Mouse (Mus musculus): ENCODE results near the gene Tbx4. TPM values are rescaled to one million over a fixed set of nuclear protein-coding genes. Genes with fewer than 3 reads are reported as not detected.

Gene Tbx4
- total and polyA plus RNA-seq, 3 experiments = 0.12 to 0.64 TPM; not detected in 1

- no peaks in the 10 kb centered on the region for H3K9me3 ChIP-seq (replicated peaks; ENCODE audit: insufficient read depth, low read length)
- no peaks in the 10 kb centered on the region for H3K27me3 ChIP-seq (ENCODE audit: control insufficient read depth in 1 of 2, insufficient read depth in 2 of 2, low read length in 2 of 2)
- no peaks in the 10 kb centered on the region for H3K36me3 ChIP-seq (ENCODE audit: control insufficient read depth in 1 of 2, insufficient read depth in 2 of 2, low read length in 2 of 2)
- no peaks in the 10 kb centered on the region for H3K79me2 ChIP-seq (ENCODE audit: control insufficient read depth, insufficient read depth, low read length, poor library complexity)
- H3K4me1 ChIP-seq (ENCODE audit: control insufficient read depth in 1 of 2, insufficient read depth in 2 of 2, low read length in 2 of 2) = peaks cover 4 to 9% of the 10 kb centered on the region in 2 experiments; a peak in 2 of 4 replicates
- H3K4me3 ChIP-seq (ENCODE audit: control insufficient read depth in 1 of 2, insufficient read depth in 1 of 2, low read depth in 2 of 2, low read length in 2 of 2) = no peak overlapping the region
- peak; percentile 68 for DNase-seq (ENCODE audit: low read depth, low spot score)
- TF ChIP-seq USF1 (IDR thresholded peaks at IDR 0.05; ENCODE audit: low read depth, low read length) = no peak
- no peak for TF ChIP-seq E2F4 (IDR thresholded peaks at IDR 0.05; ENCODE audit: borderline replicate concordance, low read depth, low read length)
- TF ChIP-seq MXI1 (IDR thresholded peaks at IDR 0.05; ENCODE audit: low read depth, low read length) = no peak
- no peak for TF ChIP-seq TAL1 (IDR thresholded peaks at IDR 0.05; ENCODE audit: low read length)
- TF ChIP-seq ELF1 (IDR thresholded peaks at IDR 0.05; ENCODE audit: low read depth, low read length) = no peak
- no peak for TF ChIP-seq RCOR1 (IDR thresholded peaks at IDR 0.05; ENCODE audit: low read depth, low read length)
- TF ChIP-seq ZKSCAN1 (IDR thresholded peaks at IDR 0.05; ENCODE audit: low read depth, low read length) = no peak
- TF ChIP-seq CTCF (IDR thresholded peaks at IDR 0.05 in 2 of 3, conservative IDR thresholded peaks at IDR 0.05 in 1 of 3; ENCODE audit: control insufficient read depth in 1 of 3, insufficient read depth in 1 of 3, low read depth in 2 of 3, low read length in 3 of 3, poor library complexity in 1 of 3, severe bottlenecking in 1 of 3) = peak; percentile 66 to 78 (median 75)
- TF ChIP-seq BHLHE40 (IDR thresholded peaks at IDR 0.05; ENCODE audit: borderline replicate concordance, low read depth, low read length) = no peak
- TF ChIP-seq NELFE (IDR thresholded peaks at IDR 0.05; ENCODE audit: low read depth, low read length) = no peak
- no peak for TF ChIP-seq NRF1 (IDR thresholded peaks at IDR 0.05; ENCODE audit: insufficient read depth, low read depth, low read length, poor library complexity, severe bottlenecking)
- no peak for TF ChIP-seq CHD2 (IDR thresholded peaks at IDR 0.05; ENCODE audit: low read length)
- no peak for TF ChIP-seq MYC (IDR thresholded peaks at IDR 0.05; ENCODE audit: low read depth, low read length)
- no peak for TF ChIP-seq POLR2AphosphoS5 (IDR thresholded peaks at IDR 0.05; ENCODE audit: borderline replicate concordance, low read depth, low read length)
- no peak for TF ChIP-seq USF2 (IDR thresholded peaks at IDR 0.05; ENCODE audit: borderline replicate concordance in 1 of 2, insufficient read depth in 1 of 2, low read depth in 1 of 2, low read length in 2 of 2)
- TF ChIP-seq JUND (IDR thresholded peaks at IDR 0.05; ENCODE audit: low read depth, low read length) = no peak
- TF ChIP-seq ZC3H11A (IDR thresholded peaks at IDR 0.05; ENCODE audit: low read depth, low read length) = peak; percentile 70
- TF ChIP-seq SMC3 (IDR thresholded peaks at IDR 0.05; ENCODE audit: low read depth, low read length) = peak; percentile 83
- TF ChIP-seq RAD21 (IDR thresholded peaks at IDR 0.05; ENCODE audit: low read depth, low read length) = peak; percentile 57
- no peak for TF ChIP-seq MAX (IDR thresholded peaks at IDR 0.05; ENCODE audit: low read length)
- no peak for TF ChIP-seq POLR2AphosphoS2 (IDR thresholded peaks at IDR 0.05; ENCODE audit: low read length)
- no peak for TF ChIP-seq KAT2A (conservative IDR thresholded peaks at IDR 0.05; ENCODE audit: low read depth, low read length)
- no peak for TF ChIP-seq GATA1 (IDR thresholded peaks at IDR 0.05; ENCODE audit: low read depth, low read length)
- no peak overlapping the region for H3K9ac ChIP-seq (ENCODE audit: control insufficient read depth, low read depth, low read length, poor library complexity, severe bottlenecking)
- no peak overlapping the region for H3K27ac ChIP-seq (ENCODE audit: control insufficient read depth, low read depth, low read length)
Observed at GRCm38 (mm10) chr11:85850758-85851157, 35.5 kb upstream of the Tbx4 start.

All from MEL (cell line).